Mouse (Mus musculus): Measurements from ENCODE around the gene 2310061I04Rik.
A peak's percentile ranks its signal among the peaks of the same experiment; 100 is the strongest.

2310061I04Rik gene

DNA sequence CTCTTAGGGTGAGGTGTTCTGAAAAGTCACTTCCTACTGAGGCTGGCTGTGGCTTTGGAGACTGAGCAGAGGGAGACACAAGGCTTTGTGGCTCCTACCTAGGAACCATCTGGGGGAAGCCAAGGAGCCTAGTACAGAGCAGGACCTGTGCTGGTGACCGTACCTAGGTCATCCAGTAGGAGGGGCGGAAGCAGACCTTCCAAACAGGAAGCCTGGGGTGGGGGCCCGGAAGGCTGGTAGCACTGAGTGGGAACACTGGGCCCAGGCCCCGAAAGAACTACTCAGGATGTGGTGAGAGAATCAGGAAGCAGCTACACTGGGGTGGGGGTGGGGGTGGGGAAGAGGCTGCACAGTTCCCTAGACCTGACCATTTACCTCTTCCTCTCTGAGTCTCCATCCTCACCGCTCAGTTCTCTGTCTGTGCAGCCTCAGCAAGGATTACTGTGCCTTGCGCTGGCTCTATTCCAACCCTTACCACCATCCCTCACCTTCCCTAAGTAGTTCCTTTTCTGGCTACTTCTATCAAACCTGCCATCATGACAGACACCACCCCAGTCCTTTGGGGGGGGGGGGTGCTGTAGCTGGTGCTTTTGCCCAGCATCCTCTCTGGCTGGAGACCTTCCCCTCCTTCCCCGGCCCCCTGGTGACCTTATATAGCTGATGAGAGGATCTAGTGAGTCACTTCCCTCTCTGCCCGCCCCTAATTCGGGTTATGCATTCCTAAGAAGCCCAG is 26.9 kb downstream of the 2310061I04Rik start:
- DNase-seq (ENCODE audit: low spot score): peak; percentile 36

- DNase-seq (ENCODE audit: low spot score): peak; percentile 93
Observed at GRCm38 (mm10) chr17:35869346-35870067, 27.7 kb downstream of the 2310061I04Rik start.

GRCm38 (mm10) chr17:35868961-35869345 is 28.3 kb downstream of the 2310061I04Rik start:
- DNase-seq (ENCODE audit: low spot score): no peak

DNA sequence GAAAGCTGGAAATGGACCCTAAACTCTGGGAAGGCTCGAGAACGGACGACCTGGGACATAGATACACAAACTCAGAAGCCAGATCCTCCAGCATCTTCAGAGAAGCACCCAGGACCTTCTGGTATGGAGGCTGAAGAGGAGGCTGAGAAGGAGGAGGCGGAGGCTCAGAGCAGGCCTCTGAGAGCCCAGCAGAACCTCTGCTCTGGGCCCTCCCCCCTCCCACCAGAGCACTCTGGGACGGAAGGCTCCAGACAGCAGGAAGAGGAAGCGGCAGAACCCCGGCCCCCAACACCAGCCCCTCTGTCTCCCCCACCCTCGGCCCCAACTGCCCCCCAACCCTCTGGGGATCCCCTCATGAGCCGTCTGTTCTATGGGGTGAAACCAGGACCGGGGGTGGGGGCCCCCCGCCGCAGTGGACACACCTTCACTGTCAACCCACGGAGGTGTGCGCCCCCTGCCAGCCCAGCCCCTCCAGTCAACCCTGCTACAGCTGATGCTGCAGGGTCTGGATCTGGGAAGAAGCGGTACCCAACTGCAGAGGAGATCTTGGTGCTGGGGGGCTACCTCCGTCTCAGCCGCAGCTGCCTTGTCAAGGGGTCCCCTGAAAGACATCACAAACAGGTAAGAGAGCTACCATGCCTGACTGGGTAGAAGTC is 28.9 kb downstream of the 2310061I04Rik start:
- no peak for DNase-seq (ENCODE audit: low spot score)

- peak; percentile 34 for DNase-seq (ENCODE audit: low spot score)
Observed at GRCm38 (mm10) chr17:35866911-35867890, 30.0 kb downstream of the 2310061I04Rik start.

DNA sequence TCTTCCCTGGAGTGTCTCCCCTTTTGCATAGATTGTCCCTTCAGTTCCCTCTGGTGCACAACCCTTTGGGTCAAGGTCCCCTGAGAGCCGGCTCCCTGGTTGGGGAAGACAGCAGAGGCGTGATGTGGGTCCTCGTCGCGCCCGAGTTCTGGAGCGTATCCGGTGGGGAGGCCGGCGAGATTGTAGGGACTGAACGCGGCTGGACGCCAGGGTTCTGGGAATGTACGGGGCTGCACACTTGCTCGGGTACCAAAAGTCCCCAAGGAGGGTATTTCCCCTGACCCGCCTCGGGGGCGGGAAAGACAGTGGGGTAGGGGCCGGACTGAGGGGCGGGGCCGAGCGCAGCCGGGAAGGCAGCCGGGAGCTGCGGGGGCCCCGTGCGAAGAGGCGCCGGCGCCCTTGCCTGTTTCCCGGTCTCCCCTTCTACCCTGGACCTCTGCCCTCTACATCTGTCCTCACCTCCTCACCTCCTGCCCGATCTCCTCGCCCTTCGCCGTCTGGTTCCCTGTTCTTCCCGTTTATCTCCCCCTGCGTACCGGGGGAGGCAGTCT is 30.9 kb downstream of the 2310061I04Rik start:
- no peak for DNase-seq (ENCODE audit: low spot score)

- peak; percentile 80 for DNase-seq (ENCODE audit: low spot score)
Observed at GRCm38 (mm10) chr17:35865481-35866280, 31.6 kb downstream of the 2310061I04Rik start, which contains the start of gene Ppp1r18. Ppp1r18 (plus strand) TSS chr17:35865593.

DNA sequence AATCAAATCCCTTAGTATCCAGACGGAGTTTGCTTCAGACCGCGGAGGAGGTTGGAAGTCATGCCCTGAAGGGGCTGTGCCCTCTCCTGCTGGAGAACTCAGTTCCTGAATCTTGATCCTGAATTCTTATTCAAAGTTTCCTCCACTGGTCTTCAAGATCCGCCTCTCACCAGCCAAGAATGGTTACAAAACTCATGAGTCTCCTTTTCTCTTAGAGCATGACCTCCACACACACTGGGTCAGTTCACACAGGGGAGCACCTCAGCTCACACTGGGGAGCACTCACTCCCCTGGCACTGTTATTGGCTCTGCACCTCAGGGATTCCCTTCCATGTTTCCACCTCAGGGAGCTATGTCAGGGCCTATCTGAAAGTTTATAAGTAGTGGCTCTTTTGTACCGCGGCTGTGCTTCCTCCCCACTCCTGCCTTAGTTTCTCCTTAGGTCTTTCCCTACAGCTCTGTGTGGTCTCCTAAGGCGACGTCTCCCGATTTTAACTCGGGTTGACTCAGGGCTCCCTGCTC is 32.3 kb downstream of the 2310061I04Rik start:
- no peak for DNase-seq (ENCODE audit: low spot score)

- DNase-seq (ENCODE audit: low spot score): peak; percentile 94
Observed at GRCm38 (mm10) chr17:35861198-35861857, 35.9 kb downstream of the 2310061I04Rik start, which contains the start of gene Nrm. Nrm (plus strand) TSS chr17:35861318.

- no peak for DNase-seq (ENCODE audit: low spot score)
Observed at GRCm38 (mm10) chr17:35860831-35861197, 36.4 kb downstream of the 2310061I04Rik start.

DNA sequence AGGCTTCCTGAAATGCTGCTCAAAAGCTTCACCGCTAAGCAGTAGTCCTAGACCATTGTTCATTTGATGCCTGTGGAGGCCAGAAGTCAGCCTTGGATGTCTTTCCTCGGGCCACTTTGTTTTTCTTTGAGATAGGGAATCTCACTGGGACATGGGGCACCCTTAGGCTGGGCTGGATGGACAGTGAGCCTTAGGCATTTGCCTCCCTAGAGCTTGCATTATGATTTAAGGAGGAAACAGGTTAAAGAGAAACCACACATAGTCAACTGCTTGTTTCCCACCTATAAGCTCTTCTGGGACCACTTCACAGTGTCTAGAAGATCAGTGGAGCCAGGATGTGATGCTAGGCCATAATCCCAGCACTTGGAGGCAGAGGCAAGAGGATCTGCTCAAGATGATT is 37.4 kb downstream of the 2310061I04Rik start:
- no peak for DNase-seq (ENCODE audit: low spot score)

- DNase-seq (ENCODE audit: low spot score): no peak
Observed at GRCm38 (mm10) chr17:35859371-35859770, 37.9 kb downstream of the 2310061I04Rik start.

DNA sequence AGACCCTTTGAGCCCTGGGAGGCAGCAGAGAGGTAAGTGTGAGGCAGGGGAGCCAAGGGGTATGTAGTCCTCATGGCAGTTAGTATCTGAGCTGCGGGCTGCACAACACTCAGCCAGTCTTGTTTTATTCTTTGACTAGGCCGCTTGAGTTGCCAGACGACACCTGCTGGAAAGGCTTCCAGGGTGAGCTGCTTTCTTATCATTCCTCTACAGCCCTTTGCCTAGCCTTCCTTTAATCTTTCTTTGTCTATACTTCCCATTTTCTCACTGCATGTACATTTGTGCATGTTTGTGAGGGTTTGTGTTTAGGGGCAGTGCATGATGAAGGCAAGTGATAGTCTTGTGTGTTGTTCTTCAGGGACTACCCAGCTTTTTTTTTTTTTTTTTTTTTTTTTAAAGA is 46.3 kb downstream of the 2310061I04Rik start:
- no peak for DNase-seq (ENCODE audit: low spot score)

DNA sequence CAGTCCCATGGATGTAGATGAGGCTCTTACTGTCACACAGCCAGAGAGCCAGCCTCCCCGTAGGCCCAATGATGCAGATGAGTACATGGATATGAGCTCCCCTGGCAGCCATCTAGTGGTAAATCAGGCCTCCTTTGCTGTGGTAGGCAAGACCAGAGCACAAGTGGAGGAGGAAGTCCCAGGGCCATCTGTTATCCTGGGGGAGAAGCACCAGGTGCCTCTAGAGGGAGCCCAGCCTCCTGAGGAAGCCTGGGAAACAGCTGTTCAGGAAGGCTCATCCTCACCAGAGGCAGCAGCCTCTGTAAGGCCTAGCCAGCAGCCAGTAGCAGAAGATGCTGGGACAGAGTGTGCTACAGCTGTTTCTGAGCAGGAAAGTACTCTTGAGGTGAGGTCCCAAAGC is 49.1 kb downstream of the 2310061I04Rik start:
- no peak for DNase-seq (ENCODE audit: low spot score)

- no peak for DNase-seq (ENCODE audit: low spot score)
Observed at GRCm38 (mm10) chr17:35843514-35843913, 53.7 kb downstream of the 2310061I04Rik start.
